ENCODE assay signal across 1 mouse cellular context in genomic region chr11:106154091-106154490, GRCm38 (mm10).
TF ChIP-seq lines count a peak whose summit lies in the region.

No protein-coding gene starts in this region.

TF ChIP-seq in CH12.LX, 34 proteins besides CTCF, POLR2A, EP300 and RAD21:
- no peak for TF ChIP-seq USF2 (conservative IDR thresholded peaks at IDR 0.05; ENCODE audit: low read depth, low read length)
- TF ChIP-seq MYC (IDR thresholded peaks at IDR 0.05; ENCODE audit: low read depth, low read length): no peak
- no peak for TF ChIP-seq ZKSCAN1 (IDR thresholded peaks at IDR 0.05; ENCODE audit: borderline replicate concordance, low read depth, low read length)
- TF ChIP-seq NELFE (IDR thresholded peaks at IDR 0.05; ENCODE audit: low read depth, low read length): no peak
- no peak for TF ChIP-seq E2F4 (IDR thresholded peaks at IDR 0.05; ENCODE audit: insufficient replicate concordance, low read depth, low read length)
- TF ChIP-seq CHD1 (IDR thresholded peaks at IDR 0.05; ENCODE audit: low read depth, low read length): no peak
- TF ChIP-seq UBTF (IDR thresholded peaks at IDR 0.05; ENCODE audit: low read depth, low read length): no peak
- TF ChIP-seq ZC3H11A (IDR thresholded peaks at IDR 0.05; ENCODE audit: low read depth, low read length): no peak
- no peak for TF ChIP-seq SIN3A (IDR thresholded peaks at IDR 0.05; ENCODE audit: low read length)
- TF ChIP-seq BHLHE40 (IDR thresholded peaks at IDR 0.05; ENCODE audit: low read depth, low read length): no peak
- TF ChIP-seq ETS1 (conservative IDR thresholded peaks at IDR 0.05; ENCODE audit: low read depth, low read length): no peak
- TF ChIP-seq MAX (IDR thresholded peaks at IDR 0.05; ENCODE audit: low read length): no peak
